Mouse (Mus musculus): ENCODE measurements around the gene Slc25a26.

DNA sequence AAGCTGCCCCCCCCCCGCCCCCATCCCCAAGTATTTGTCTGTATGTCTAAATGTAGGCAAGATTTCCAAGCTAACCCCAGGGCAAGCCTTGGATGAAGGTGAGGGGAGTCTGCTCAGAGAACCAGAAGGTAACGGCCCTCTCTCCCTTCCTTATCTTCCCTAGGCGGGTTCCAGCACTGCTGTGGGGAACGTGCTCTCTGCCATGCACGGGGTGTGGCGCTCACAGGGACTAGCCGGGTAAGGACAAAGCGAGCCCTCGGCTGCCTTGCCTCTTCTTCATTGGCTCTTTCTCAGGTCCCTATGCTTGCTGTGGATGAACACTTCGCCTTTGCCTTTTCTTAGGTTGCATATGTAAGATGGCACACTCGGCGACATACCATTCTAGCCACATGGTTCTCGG lies 98.9 kb downstream of the Slc25a26 start:
- TF ChIP-seq CTCF (IDR thresholded peaks at IDR 0.05; ENCODE audit: borderline replicate concordance, extremely low read depth, insufficient read depth, insufficient read length) (no peak), POLR2A (IDR thresholded peaks at IDR 0.05; ENCODE audit: borderline replicate concordance, extremely low read depth, insufficient read depth, insufficient read length, poor library complexity, severe bottlenecking) (no peak)
